Mouse (Mus musculus) kidney, adult 2 months (tissue): ENCODE measurements around the gene Thumpd1.

ENCODE experiments used
- CTCF ChIP-seq: fragments of 200-500 bp; conservative IDR thresholded peaks from 2 replicates; pipeline ENCODE4 v1.5.1; 2011; ENCODE audit warnings: low read depth, mild to moderate bottlenecking, control low read depth, low read length, moderate library complexity, mixed read lengths; ENCODE audit not compliant: insufficient read depth, insufficient read length
- POLR2A ChIP-seq: fragments of 200-500 bp; IDR thresholded peaks from one replicate; pipeline ENCODE4 v1.6.1; 2011; ENCODE audit warnings: low read depth, low read length, control low read depth

- TF ChIP-seq CTCF, result peak; percentile 55
- no peak for TF ChIP-seq POLR2A
These were observed 49.7 kb downstream of the Thumpd1 start for GRCm38 (mm10) chr7:119670925-119671324.
